Mouse (Mus musculus) hindbrain, embryonic 13.5 days (tissue): ENCODE measurements around the gene Cep135. TPM values are rescaled to one million over a fixed set of nuclear protein-coding genes. Genes with fewer than 3 reads are reported as not detected.

Experiments
- ATAC-seq: fragments of 200-750 bp; cut with Nextera tagmentation; 2 replicates; pipeline ENCODE4 v1.8.0; 2017; ENCODE audit warnings: moderate TSS enrichment; ENCODE audit not compliant: low FRiP score
- H3K27ac ChIP-seq: fragments of 300-500 bp; sonication (generic); 2 replicates; pipeline ENCODE4 v1.5.1; 2015; ENCODE audit warnings: inconsistent platforms, mild to moderate bottlenecking, moderate library complexity
- H3K27me3 ChIP-seq: fragments of 300-500 bp; sonication (generic); 2 replicates; pipeline ENCODE4 v1.6.1; 2015; ENCODE audit warnings: mild to moderate bottlenecking, inconsistent platforms
- H3K36me3 ChIP-seq: fragments of 300-500 bp; sonication (generic); 2 replicates; pipeline ENCODE4 v1.6.1; 2015; ENCODE audit warnings: mild to moderate bottlenecking, inconsistent platforms
- H3K4me1 ChIP-seq: fragments of 300-500 bp; sonication (generic); replicated peaks from 2 replicates; pipeline ENCODE4 v1.6.1; 2015; ENCODE audit warnings: inconsistent platforms
- H3K4me2 ChIP-seq: fragments of 300-500 bp; sonication (generic); 2 replicates; pipeline ENCODE4 v1.6.1; 2015; ENCODE audit warnings: inconsistent platforms, mild to moderate bottlenecking, moderate library complexity
- H3K4me3 ChIP-seq: fragments of 300-500 bp; sonication (generic); 2 replicates; pipeline ENCODE4 v1.5.1; 2015; ENCODE audit warnings: mild to moderate bottlenecking, inconsistent platforms
- H3K9ac ChIP-seq: fragments of 300-500 bp; sonication (generic); 2 replicates; pipeline ENCODE4 v1.6.1; 2015; ENCODE audit warnings: mild to moderate bottlenecking, inconsistent platforms
- H3K9me3 ChIP-seq: fragments of 300-500 bp; sonication (generic); 2 replicates; pipeline ENCODE4 v1.6.1; 2016; ENCODE audit warnings: inconsistent platforms
- WGBS: fragments of 180-500 bp; shearing (Covaris S2); methylation state at CpG from one replicate; pipeline ENCODE4 v1.1.7; 2015; 5-methylcytosine and 5-hydroxymethylcytosine counted together
- polyA plus RNA-seq: library from polyadenylated mRNA; unstranded; fragments of >200 nt; fragmentation: Nextera tagmentation; extraction: Ambion mirVana; gene quantifications from 2 replicates; pipeline ENCODE4 v1.2.1, GENCODE M21; 2015

Cep135 gene
- polyA plus RNA-seq, 1 experiment from 2014 or later, result 4.5 TPM

GRCm38 (mm10) chr5:76612867-76613499 lies 24.5 kb downstream of the Cep135 start:
- ATAC-seq, result no peak
- Histone ChIP-seq H3K27me3 (no peaks in the 10 kb centered on the region), H3K9me3 (no peaks in the 10 kb centered on the region), H3K27ac (no peak overlapping the region), H3K4me3 (no peak overlapping the region), H3K9ac (no peak overlapping the region), H3K4me2 (no peak overlapping the region), H3K36me3 (peaks cover 67% of the 10 kb centered on the region), H3K4me1 (no peaks in the 10 kb centered on the region)
- WGBS, result 86% methylated on average over 6 of the region's 6 CpGs

- 96% methylated on average over 8 of the region's 8 CpGs for WGBS
- ATAC-seq, result no peak
- Histone ChIP-seq H3K4me3 (no peak overlapping the region), H3K4me2 (no peak overlapping the region), H3K27ac (no peak overlapping the region), H3K9ac (no peak overlapping the region), H3K36me3 (peaks cover 75% of the 10 kb centered on the region), H3K27me3 (no peaks in the 10 kb centered on the region), H3K9me3 (no peaks in the 10 kb centered on the region), H3K4me1 (no peaks in the 10 kb centered on the region)
Observed at GRCm38 (mm10) chr5:76615276-76615675, 26.8 kb downstream of the Cep135 start.

- no peak for ATAC-seq
- Histone ChIP-seq H3K27ac (no peak overlapping the region), H3K9ac (no peak overlapping the region), H3K27me3 (no peaks in the 10 kb centered on the region), H3K4me2 (no peak overlapping the region), H3K36me3 (peaks cover 70% of the 10 kb centered on the region), H3K4me3 (no peak overlapping the region), H3K9me3 (no peaks in the 10 kb centered on the region), H3K4me1 (no peaks in the 10 kb centered on the region)
- 88% methylated on average over 2 of the region's 2 CpGs for WGBS
Observed at GRCm38 (mm10) chr5:76616196-76616747, 27.8 kb downstream of the Cep135 start.

- 91% methylated on average over 7 of the region's 7 CpGs for WGBS
- no peak for ATAC-seq
- H3K36me3 ChIP-seq, result peaks cover 67% of the 10 kb centered on the region
Observed at GRCm38 (mm10) chr5:76618750-76619149, 30.3 kb downstream of the Cep135 start.

GRCm38 (mm10) chr5:76623759-76624158 lies 35.3 kb downstream of the Cep135 start:
- H3K36me3 ChIP-seq, result peaks cover 38% of the 10 kb centered on the region
- H3K27ac ChIP-seq, result no peak overlapping the region
- no peak overlapping the region for H3K4me3 ChIP-seq
- H3K4me1 ChIP-seq, result no peaks in the 10 kb centered on the region
- ATAC-seq, result no peak
- no peaks in the 10 kb centered on the region for H3K27me3 ChIP-seq
- H3K4me2 ChIP-seq, result no peak overlapping the region
- H3K9me3 ChIP-seq, result no peaks in the 10 kb centered on the region
- no peak overlapping the region for H3K9ac ChIP-seq
- 97% methylated on average over 9 of the region's 9 CpGs for WGBS

More at GRCm38 (mm10) chr5:76618750-76619149, 30.3 kb downstream of the Cep135 start:
- no peaks in the 10 kb centered on the region for H3K27me3 ChIP-seq
- no peak overlapping the region for H3K4me2 ChIP-seq
- no peak overlapping the region for H3K9ac ChIP-seq
- H3K4me1 ChIP-seq, result no peaks in the 10 kb centered on the region
- no peaks in the 10 kb centered on the region for H3K9me3 ChIP-seq
- no peak overlapping the region for H3K27ac ChIP-seq
- no peak overlapping the region for H3K4me3 ChIP-seq

- no peak overlapping the region for H3K9ac ChIP-seq
- H3K27ac ChIP-seq, result no peak overlapping the region
- peaks cover 32% of the 10 kb centered on the region for H3K36me3 ChIP-seq
- H3K4me1 ChIP-seq, result no peaks in the 10 kb centered on the region
- ATAC-seq, result no peak
- H3K4me2 ChIP-seq, result no peak overlapping the region
- H3K27me3 ChIP-seq, result no peaks in the 10 kb centered on the region
- WGBS, result 89% methylated on average over 1 of the region's 1 CpGs
- H3K4me3 ChIP-seq, result no peak overlapping the region
- H3K9me3 ChIP-seq, result no peaks in the 10 kb centered on the region
Observed at GRCm38 (mm10) chr5:76627770-76628169, 39.3 kb downstream of the Cep135 start.

GRCm38 (mm10) chr5:76634012-76634411 lies 45.5 kb downstream of the Cep135 start:
- Histone ChIP-seq H3K27ac (no peak overlapping the region), H3K27me3 (no peaks in the 10 kb centered on the region), H3K4me1 (no peaks in the 10 kb centered on the region), H3K36me3 (peaks cover 65% of the 10 kb centered on the region), H3K4me2 (no peak overlapping the region), H3K9ac (no peak overlapping the region), H3K9me3 (no peaks in the 10 kb centered on the region), H3K4me3 (no peak overlapping the region)
- 81% methylated on average over 10 of the region's 10 CpGs for WGBS
- ATAC-seq, result no peak

GRCm38 (mm10) chr5:76635592-76635991 lies 47.1 kb downstream of the Cep135 start:
- ATAC-seq, result no peak
- H3K4me1 ChIP-seq, result no peaks in the 10 kb centered on the region
- no peak overlapping the region for H3K9ac ChIP-seq
- 92% methylated on average over 2 of the region's 2 CpGs for WGBS
- H3K36me3 ChIP-seq, result peaks cover 77% of the 10 kb centered on the region
- H3K4me2 ChIP-seq, result no peak overlapping the region
- no peaks in the 10 kb centered on the region for H3K9me3 ChIP-seq
- no peak overlapping the region for H3K4me3 ChIP-seq
- no peaks in the 10 kb centered on the region for H3K27me3 ChIP-seq
- no peak overlapping the region for H3K27ac ChIP-seq

- no peaks in the 10 kb centered on the region for H3K9me3 ChIP-seq
- no peak overlapping the region for H3K4me2 ChIP-seq
- WGBS, result 90% methylated on average over 4 of the region's 4 CpGs
- ATAC-seq, result no peak
- H3K36me3 ChIP-seq, result peaks cover 61% of the 10 kb centered on the region
- H3K9ac ChIP-seq, result no peak overlapping the region
- H3K27ac ChIP-seq, result no peak overlapping the region
- no peaks in the 10 kb centered on the region for H3K4me1 ChIP-seq
- H3K4me3 ChIP-seq, result no peak overlapping the region
- H3K27me3 ChIP-seq, result no peaks in the 10 kb centered on the region
Observed at GRCm38 (mm10) chr5:76642076-76642475, 53.6 kb downstream of the Cep135 start.

GRCm38 (mm10) chr5:76644234-76644633 lies 55.7 kb downstream of the Cep135 start:
- peaks cover 44% of the 10 kb centered on the region for H3K36me3 ChIP-seq
- 93% methylated on average over 7 of the region's 7 CpGs for WGBS
- ATAC-seq, result no peak
- H3K4me1 ChIP-seq, result no peaks in the 10 kb centered on the region
- H3K9ac ChIP-seq, result no peak overlapping the region
- no peaks in the 10 kb centered on the region for H3K9me3 ChIP-seq
- H3K27ac ChIP-seq, result no peak overlapping the region
- no peaks in the 10 kb centered on the region for H3K27me3 ChIP-seq
- no peak overlapping the region for H3K4me2 ChIP-seq
- H3K4me3 ChIP-seq, result no peak overlapping the region

- no peaks in the 10 kb centered on the region for H3K27me3 ChIP-seq
- no peak overlapping the region for H3K4me3 ChIP-seq
- H3K36me3 ChIP-seq, result peaks cover 36% of the 10 kb centered on the region
- H3K4me2 ChIP-seq, result no peak overlapping the region
- H3K9ac ChIP-seq, result no peak overlapping the region
- no peaks in the 10 kb centered on the region for H3K9me3 ChIP-seq
- 91% methylated on average over 10 of the region's 10 CpGs for WGBS
- H3K27ac ChIP-seq, result no peak overlapping the region
- H3K4me1 ChIP-seq, result no peaks in the 10 kb centered on the region
- no peak for ATAC-seq
Observed at GRCm38 (mm10) chr5:76645091-76645868, 56.8 kb downstream of the Cep135 start.

GRCm38 (mm10) chr5:76649897-76650296 lies 61.4 kb downstream of the Cep135 start:
- H3K27me3 ChIP-seq, result no peaks in the 10 kb centered on the region
- H3K9ac ChIP-seq, result no peak overlapping the region
- 80% methylated on average over 4 of the region's 4 CpGs for WGBS
- H3K9me3 ChIP-seq, result no peaks in the 10 kb centered on the region
- peaks cover 9% of the 10 kb centered on the region; the same call in 1 of the 2 replicates for H3K4me1 ChIP-seq
- H3K4me2 ChIP-seq, result no peak overlapping the region
- ATAC-seq, result no peak
- H3K36me3 ChIP-seq, result no peaks in the 10 kb centered on the region
- H3K4me3 ChIP-seq, result no peak overlapping the region
- H3K27ac ChIP-seq, result no peak overlapping the region
